Mouse (Mus musculus) spleen, postnatal 10 days (tissue): ENCODE data around the gene Atoh8.

ENCODE experiments used
- DNase-seq, 2 experiments: peaks; one replicate each; pipeline ENCODE4 v3.0.0; 2021 to 2022; ENCODE audit warnings: low spot score in 2 of 2

The Atoh8 gene

GRCm38 (mm10) chr6:72158966-72159764 is 76.2 kb downstream of the Atoh8 start:
- DNase-seq = no peak
